Mouse (Mus musculus): ENCODE data around the gene Whamm. TPM values are rescaled to one million over a fixed set of nuclear protein-coding genes. Genes with fewer than 3 reads are reported as not detected.

The Whamm gene
- total and polyA plus RNA-seq, 3 experiments, result 5.4 to 13.3 (median 13.3) TPM

DNA sequence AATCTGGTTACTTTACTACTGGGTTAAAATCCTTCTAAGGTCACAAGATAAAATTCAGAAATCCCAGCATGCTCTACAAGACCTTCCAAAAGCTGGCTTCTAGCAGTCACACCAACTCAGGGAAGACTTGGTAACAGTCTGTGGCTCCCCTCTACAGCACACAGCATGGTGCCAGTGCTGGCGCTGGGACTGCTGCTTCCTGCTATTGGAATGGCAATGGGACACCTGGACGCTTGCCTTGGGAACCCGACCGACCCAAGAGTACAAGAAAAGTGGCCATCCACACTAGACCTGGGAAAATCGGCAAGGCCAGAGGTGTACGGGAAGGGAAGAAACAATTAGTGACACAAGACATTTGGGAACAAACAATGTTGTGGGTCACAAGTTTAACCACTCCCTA, 61.5 kb downstream of the Whamm start:
- no peak for DNase-seq (ENCODE audit: extremely low read depth)
- H3K4me2 ChIP-seq (ENCODE audit: insufficient read depth, low read depth, poor library complexity, severe bottlenecking), result no peak overlapping the region
- H3K9me3 ChIP-seq (replicated peaks; ENCODE audit: low read length), result peaks cover 12% of the 10 kb centered on the region
- dilution Hi-C loops (cut with MboI; ENCODE audit: extremely low pct_ligation_motif_present, extremely low pct_unique_long_range_greater_than_20kb, low sequenced_read_pairs), result no loop called here
- in situ Hi-C loops (cut with MboI; ENCODE audit: low pct_ligation_motif_present, low pct_unique_long_range_greater_than_20kb, low sequenced_read_pairs), result no loop called here
- H3K36me3 ChIP-seq (replicated peaks in 1 of 2; ENCODE audit: control insufficient read depth in 1 of 2, insufficient read depth in 1 of 2, low read length in 1 of 2), result no peaks in the 10 kb centered on the region
- peaks cover 11% of the 10 kb centered on the region for H3K27me3 ChIP-seq (replicated peaks)
- TF ChIP-seq SIN3A (IDR thresholded peaks at IDR 0.05; ENCODE audit: low read length), result no peak
- no peak for TF ChIP-seq MAZ (IDR thresholded peaks at IDR 0.05; ENCODE audit: low read depth, low read length)
- TF ChIP-seq USF1 (IDR thresholded peaks at IDR 0.05; ENCODE audit: low read depth, low read length), result no peak
- TF ChIP-seq GABPA (IDR thresholded peaks at IDR 0.05; ENCODE audit: insufficient replicate concordance, low read depth, low read length), result no peak
- TF ChIP-seq PAX5 (IDR thresholded peaks at IDR 0.05; ENCODE audit: low read length), result no peak
- no peak for TF ChIP-seq E2F4 (IDR thresholded peaks at IDR 0.05; ENCODE audit: insufficient replicate concordance, low read depth, low read length)
- TF ChIP-seq POLR2AphosphoS2 (IDR thresholded peaks at IDR 0.05; ENCODE audit: low read depth, low read length), result no peak
- TF ChIP-seq NELFE (IDR thresholded peaks at IDR 0.05; ENCODE audit: low read depth, low read length), result no peak
- TF ChIP-seq CHD2 (IDR thresholded peaks at IDR 0.05; ENCODE audit: low read length), result no peak
- TF ChIP-seq ZKSCAN1 (IDR thresholded peaks at IDR 0.05; ENCODE audit: borderline replicate concordance, low read depth, low read length), result no peak
- no peak for TF ChIP-seq ZMIZ1 (IDR thresholded peaks at IDR 0.05; ENCODE audit: low read depth, low read length)
- no peak overlapping the region for H3K27ac ChIP-seq (ENCODE audit: insufficient read depth, low read depth)
- H3K79me2 ChIP-seq (replicated peaks; ENCODE audit: control insufficient read depth, extremely low read depth, insufficient read depth, poor library complexity, severe bottlenecking), result no peaks in the 10 kb centered on the region
- H3K4me3 ChIP-seq (replicated peaks in 1 of 3; ENCODE audit: low read depth in 2 of 3, low read length in 2 of 3, poor library complexity in 1 of 3), result no peak overlapping the region
- H3K4me1 ChIP-seq (ENCODE audit: control insufficient read depth in 1 of 2, insufficient read depth in 2 of 2), result no peaks in the 10 kb centered on the region
- H3K9ac ChIP-seq (ENCODE audit: insufficient read depth, low read depth), result no peak overlapping the region

DNA sequence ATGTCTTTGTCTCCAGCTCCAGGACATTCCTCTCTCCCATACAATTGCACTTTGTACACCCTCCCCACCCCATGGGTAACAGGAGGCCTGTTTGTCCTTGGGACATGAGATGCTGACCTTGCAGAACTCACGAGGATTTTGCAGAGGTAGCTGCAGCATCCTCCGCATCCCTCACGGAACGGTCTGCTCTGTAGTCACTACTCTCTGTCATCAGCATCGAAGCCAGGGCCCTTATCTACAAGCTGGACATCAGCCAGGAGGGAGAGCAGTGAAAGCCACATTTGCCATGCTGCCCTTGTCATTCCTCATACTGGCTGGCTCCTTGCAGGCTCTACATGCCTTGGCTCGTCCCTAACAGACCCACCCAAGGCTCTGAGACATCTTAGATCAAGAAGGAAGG, 70.0 kb downstream of the Whamm start:
- TF ChIP-seq JUN (IDR thresholded peaks at IDR 0.05; ENCODE audit: insufficient read depth, low read depth, low read length), result no peak
- TF ChIP-seq NELFE (IDR thresholded peaks at IDR 0.05; ENCODE audit: low read depth, low read length), result no peak
- TF ChIP-seq TCF12 (IDR thresholded peaks at IDR 0.05; ENCODE audit: low read depth, low read length), result no peak
- TF ChIP-seq BHLHE40 (IDR thresholded peaks at IDR 0.05; ENCODE audit: low read depth, low read length), result no peak
- no peak for TF ChIP-seq CTCF (conservative IDR thresholded peaks at IDR 0.05 in 1 of 2, IDR thresholded peaks at IDR 0.05 in 1 of 2; ENCODE audit: low read depth in 2 of 2, low read length in 2 of 2)
- TF ChIP-seq RCOR1 (conservative IDR thresholded peaks at IDR 0.05; ENCODE audit: low read depth, low read length), result no peak
- no peak for TF ChIP-seq SMC3 (IDR thresholded peaks at IDR 0.05; ENCODE audit: low read depth, low read length)
- TF ChIP-seq TBP (conservative IDR thresholded peaks at IDR 0.05; ENCODE audit: low read depth, low read length), result no peak
- no peak for TF ChIP-seq CHD2 (IDR thresholded peaks at IDR 0.05; ENCODE audit: low read length)
- no peak for TF ChIP-seq USF1 (IDR thresholded peaks at IDR 0.05; ENCODE audit: low read depth, low read length)
- TF ChIP-seq RAD21 (IDR thresholded peaks at IDR 0.05; ENCODE audit: low read depth, low read length), result no peak
- TF ChIP-seq MXI1 (IDR thresholded peaks at IDR 0.05; ENCODE audit: low read depth, low read length), result no peak
- no peak for TF ChIP-seq POLR2A (IDR thresholded peaks at IDR 0.05; ENCODE audit: low read depth, low read length)
- TF ChIP-seq E2F4 (IDR thresholded peaks at IDR 0.05; ENCODE audit: insufficient replicate concordance, low read depth, low read length), result no peak
- TF ChIP-seq IRF4 (IDR thresholded peaks at IDR 0.05; ENCODE audit: low read depth, low read length), result no peak
- no peak for TF ChIP-seq USF2 (conservative IDR thresholded peaks at IDR 0.05; ENCODE audit: low read depth, low read length)
- TF ChIP-seq POLR2AphosphoS2 (IDR thresholded peaks at IDR 0.05; ENCODE audit: low read depth, low read length), result no peak
- TF ChIP-seq SIN3A (IDR thresholded peaks at IDR 0.05; ENCODE audit: low read length), result no peak
- TF ChIP-seq JUND (conservative IDR thresholded peaks at IDR 0.05; ENCODE audit: low read depth, low read length), result no peak
- in situ Hi-C loops (cut with MboI; ENCODE audit: low pct_ligation_motif_present, low pct_unique_long_range_greater_than_20kb, low sequenced_read_pairs), result no loop called here
- Histone ChIP-seq H3K36me3 (replicated peaks in 1 of 2; ENCODE audit: control insufficient read depth in 1 of 2, insufficient read depth in 1 of 2, low read length in 1 of 2) (no peaks in the 10 kb centered on the region), H3K9me3 (replicated peaks; ENCODE audit: low read length) (no peaks in the 10 kb centered on the region), H3K4me1 (ENCODE audit: control insufficient read depth in 1 of 2, insufficient read depth in 2 of 2) (no peaks in the 10 kb centered on the region), H3K79me2 (replicated peaks; ENCODE audit: control insufficient read depth, extremely low read depth, insufficient read depth, poor library complexity, severe bottlenecking) (no peaks in the 10 kb centered on the region), H3K9ac (ENCODE audit: insufficient read depth, low read depth) (no peak overlapping the region), H3K27me3 (replicated peaks) (peaks cover 64% of the 10 kb centered on the region), H3K4me2 (ENCODE audit: insufficient read depth, low read depth, poor library complexity, severe bottlenecking) (no peak overlapping the region), H3K4me3 (replicated peaks in 1 of 3; ENCODE audit: low read depth in 2 of 3, low read length in 2 of 3, poor library complexity in 1 of 3) (no peak overlapping the region), H3K27ac (ENCODE audit: insufficient read depth, low read depth) (no peak overlapping the region)
- no peak for DNase-seq (ENCODE audit: extremely low read depth)
- dilution Hi-C loops (cut with MboI; ENCODE audit: extremely low pct_ligation_motif_present, extremely low pct_unique_long_range_greater_than_20kb, low sequenced_read_pairs), result no loop called here

Measured in CH12.LX (cell line).